17 mouse cellular contexts compared by ENCODE assay signal in the genomic region with DNA sequence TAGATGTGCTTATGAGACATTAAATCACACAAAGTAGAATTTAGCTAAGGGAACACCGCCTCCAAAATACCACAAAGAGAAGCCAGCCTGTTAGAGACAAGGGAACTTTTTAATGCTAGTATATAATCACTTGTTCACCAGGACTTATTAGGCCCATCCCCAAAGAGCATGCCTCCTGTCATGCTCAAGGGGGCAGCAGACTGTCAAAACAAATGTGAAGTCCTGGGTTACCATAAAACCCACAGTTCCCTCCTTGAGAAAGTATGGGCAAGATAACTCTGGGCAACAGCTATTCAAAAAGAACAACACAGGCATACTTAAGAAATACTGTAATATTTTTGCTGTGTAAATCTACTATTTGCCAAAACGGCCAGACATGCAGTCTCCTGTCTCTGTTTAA. TPM values are rescaled to one million over a fixed set of nuclear protein-coding genes. Genes with fewer than 3 reads are reported as not detected.
A peak's percentile ranks its signal among the peaks of the same experiment; 100 is the strongest.
DNase-seq lines count a peak whose midpoint lies in the region; ATAC-seq and TF ChIP-seq lines count a peak whose summit lies in the region.
"Had no signal": no experiment of that assay in that cellular context is flagged by ENCODE, and none has a peak within 500 bp of the region (broad histone marks: within the 10 kb centered on the region; RNA-seq: fewer than 3 reads in every experiment).

No protein-coding gene starts in this region.

- peak; percentile 41 for TF ChIP-seq CTCF in Patski (IDR thresholded peaks at IDR 0.05)

- H3K27ac ChIP-seq in heart, embryonic 10.5 days, result no peak overlapping the region
- no peak overlapping the region for H3K27ac ChIP-seq in liver, embryonic 13.5 days
- no peak overlapping the region for H3K27ac ChIP-seq in midbrain, embryonic 15.5 days
- no peak overlapping the region for H3K27ac ChIP-seq in midbrain, embryonic 13.5 days
- H3K27ac ChIP-seq in hindbrain, embryonic 13.5 days, result no peak overlapping the region
- H3K27ac ChIP-seq: hindbrain, postnatal 0 days; lung, embryonic 15.5 days had no signal

- H3K9ac ChIP-seq in liver, embryonic 13.5 days, result no peak overlapping the region
- no peak overlapping the region for H3K9ac ChIP-seq in midbrain, embryonic 15.5 days
- H3K9ac ChIP-seq in midbrain, embryonic 13.5 days (replicated peaks), result no peak overlapping the region
- no peak overlapping the region for H3K9ac ChIP-seq in hindbrain, embryonic 13.5 days
- H3K9ac ChIP-seq: heart, embryonic 12.5 days; lung, embryonic 15.5 days had no signal

- no peaks in the 10 kb centered on the region for H3K36me3 ChIP-seq in heart, embryonic 10.5 days
- no peaks in the 10 kb centered on the region for H3K36me3 ChIP-seq in liver, embryonic 13.5 days
- no peaks in the 10 kb centered on the region for H3K36me3 ChIP-seq in midbrain, embryonic 15.5 days (replicated peaks)
- no peaks in the 10 kb centered on the region for H3K36me3 ChIP-seq in midbrain, embryonic 13.5 days
- H3K36me3 ChIP-seq in hindbrain, embryonic 13.5 days, result no peaks in the 10 kb centered on the region
- H3K36me3 ChIP-seq: heart, embryonic 12.5 days; lung, embryonic 15.5 days had no signal

- H3K4me1 ChIP-seq in heart, embryonic 10.5 days, result peaks cover 5% of the 10 kb centered on the region; the same call in 1 of the 2 replicates
- H3K4me1 ChIP-seq in liver, embryonic 13.5 days (replicated peaks), result peaks cover 24% of the 10 kb centered on the region
- H3K4me1 ChIP-seq in midbrain, embryonic 15.5 days, result no peaks in the 10 kb centered on the region
- no peaks in the 10 kb centered on the region for H3K4me1 ChIP-seq in midbrain, embryonic 13.5 days (replicated peaks)
- H3K4me1 ChIP-seq in hindbrain, embryonic 13.5 days (replicated peaks), result no peaks in the 10 kb centered on the region
- H3K4me1 ChIP-seq: heart, embryonic 12.5 days; lung, embryonic 15.5 days had no signal

- CTCF ChIA-PET in Patski (lab: Charles Lee), result interaction anchor here (0.7 to 1.4 kb wide), 2 partner anchors 10 to 18 kb away, joined by 3 read pairs; no protein-coding TSS in a partner anchor

- no peaks in the 10 kb centered on the region for H3K27me3 ChIP-seq in heart, embryonic 10.5 days (ENCODE audit: insufficient read depth, poor library complexity, severe bottlenecking)
- peaks cover 25% of the 10 kb centered on the region for H3K27me3 ChIP-seq in Patski
- no peaks in the 10 kb centered on the region for H3K27me3 ChIP-seq in liver, embryonic 13.5 days
- H3K27me3 ChIP-seq in midbrain, embryonic 15.5 days (replicated peaks), result no peaks in the 10 kb centered on the region
- H3K27me3 ChIP-seq in midbrain, embryonic 13.5 days, result no peaks in the 10 kb centered on the region
- H3K27me3 ChIP-seq in hindbrain, embryonic 13.5 days, result no peaks in the 10 kb centered on the region
- H3K27me3 ChIP-seq: heart, embryonic 12.5 days; lung, embryonic 15.5 days had no signal

- H3K4me2 ChIP-seq in liver, embryonic 13.5 days, result no peak overlapping the region
- H3K4me2 ChIP-seq in midbrain, embryonic 15.5 days, result no peak overlapping the region
- no peak overlapping the region for H3K4me2 ChIP-seq in midbrain, embryonic 13.5 days (replicated peaks)
- H3K4me2 ChIP-seq in hindbrain, embryonic 13.5 days, result no peak overlapping the region
- H3K4me2 ChIP-seq: heart, embryonic 12.5 days; lung, embryonic 15.5 days had no signal

- no peaks in the 10 kb centered on the region for H3K9me3 ChIP-seq in heart, embryonic 10.5 days
- no peaks in the 10 kb centered on the region for H3K9me3 ChIP-seq in liver, embryonic 13.5 days (replicated peaks)
- H3K9me3 ChIP-seq in midbrain, embryonic 15.5 days, result no peaks in the 10 kb centered on the region
- no peaks in the 10 kb centered on the region for H3K9me3 ChIP-seq in midbrain, embryonic 13.5 days
- H3K9me3 ChIP-seq in hindbrain, embryonic 13.5 days, result no peaks in the 10 kb centered on the region
- H3K9me3 ChIP-seq: heart, embryonic 12.5 days; lung, embryonic 15.5 days had no signal

- intact Hi-C loops in heart, postnatal 36 days (cut with DNase I), result no loop called here

- in situ Hi-C loops in Patski (cut with MboI; ENCODE audit: low pct_unique_long_range_greater_than_20kb), result no loop called here

- ATAC-seq in Patski, result peak; percentile 26
- ATAC-seq in liver, embryonic 13.5 days (ENCODE audit: low read depth), result peak; percentile 39; the same call in 1 of the 2 replicates
- no peak for ATAC-seq in midbrain, embryonic 15.5 days (replicated peaks)
- ATAC-seq in midbrain, embryonic 13.5 days, result no peak
- ATAC-seq in hindbrain, embryonic 13.5 days (ENCODE audit: low FRiP score), result no peak
- ATAC-seq: hindbrain, postnatal 0 days had no signal

- no peak overlapping the region for H3K4me3 ChIP-seq in heart, embryonic 10.5 days
- no peak overlapping the region for H3K4me3 ChIP-seq in liver, embryonic 13.5 days (replicated peaks)
- H3K4me3 ChIP-seq in midbrain, embryonic 15.5 days, result no peak overlapping the region
- H3K4me3 ChIP-seq in midbrain, embryonic 13.5 days (replicated peaks), result no peak overlapping the region
- no peak overlapping the region for H3K4me3 ChIP-seq in hindbrain, embryonic 13.5 days
- H3K4me3 ChIP-seq: heart, embryonic 12.5 days; lung, embryonic 15.5 days had no signal

- POLR2A ChIA-PET in Patski (lab: Charles Lee), result no interaction called here

- DNase-seq in heart, embryonic 10.5 days (ENCODE audit: low spot score), result peak; percentile 36
- no peak for DNase-seq in heart, postnatal 36 days
- peak; percentile 85 for DNase-seq in 416B (ENCODE audit: low read depth)
- DNase-seq in Patski (ENCODE audit: low read depth, low spot score), result no peak
- no peak for DNase-seq in liver, embryonic 13.5 days
- DNase-seq: adrenal gland, adult 2 months; cerebellum, postnatal 25 days; kidney, postnatal 25 days; spleen, adult 18-20 months had no signal

- WGBS in heart, embryonic 10.5 days, result 77% methylated on average over 2 of the region's 2 CpGs
- WGBS in liver, embryonic 13.5 days (ENCODE audit: insufficient replicate concordance), result 58% methylated on average over 2 of the region's 2 CpGs
- WGBS in midbrain, embryonic 15.5 days, result 72% methylated on average over 2 of the region's 2 CpGs
- WGBS in midbrain, embryonic 13.5 days, result 81% methylated on average over 2 of the region's 2 CpGs
- 81% methylated on average over 2 of the region's 2 CpGs for WGBS in hindbrain, embryonic 13.5 days

RNA-seq across cellular contexts. Expression of a gene that starts 18.3 kb away (rescaled TPM):
- polyA plus RNA-seq in heart, embryonic 10.5 days (2016; fragmentation: Nextera tagmentation; extraction: Ambion mirVana), result 16.9 and 17.7 TPM in 2 replicates
- 10 to 100 TPM; 11.8 to 11.9 TPM for total RNA-seq in heart, postnatal 36 days (2021)
- 14.1 TPM for polyA plus RNA-seq in Patski (2021)
- 9.8 and 13.3 TPM in 2 replicates for polyA plus RNA-seq in liver, embryonic 13.5 days (2015; fragmentation: Nextera tagmentation; extraction: Ambion mirVana)
- polyA plus RNA-seq in midbrain, embryonic 15.5 days (2015; fragmentation: Nextera tagmentation; extraction: Ambion mirVana), result 31.3 and 34.8 TPM in 2 replicates
- polyA plus RNA-seq in midbrain, embryonic 13.5 days (2015; fragmentation: Nextera tagmentation; extraction: Ambion mirVana), result 35.0 and 39.0 TPM in 2 replicates
- 32.9 and 33.3 TPM in 2 replicates for polyA plus RNA-seq in hindbrain, embryonic 13.5 days (2015; fragmentation: Nextera tagmentation; extraction: Ambion mirVana)

RNA-seq across cellular contexts. Expression of a gene that starts 38.0 kb away (rescaled TPM):
- 0.11 TPM in 1 of 2 replicates, not detected in the other for polyA plus RNA-seq in heart, embryonic 10.5 days (2016; fragmentation: Nextera tagmentation; extraction: Ambion mirVana)
- total RNA-seq in heart, postnatal 36 days (2021), result not detected
- polyA plus RNA-seq in Patski (2021), result not detected
- not detected in 2 replicates for polyA plus RNA-seq in liver, embryonic 13.5 days (2015; fragmentation: Nextera tagmentation; extraction: Ambion mirVana)
- 0.33 and 0.56 TPM in 2 replicates for polyA plus RNA-seq in midbrain, embryonic 15.5 days (2015; fragmentation: Nextera tagmentation; extraction: Ambion mirVana)
- polyA plus RNA-seq in midbrain, embryonic 13.5 days (2015; fragmentation: Nextera tagmentation; extraction: Ambion mirVana), result 0.24 and 0.26 TPM in 2 replicates
- 0.70 and 0.96 TPM in 2 replicates for polyA plus RNA-seq in hindbrain, embryonic 13.5 days (2015; fragmentation: Nextera tagmentation; extraction: Ambion mirVana)
- total RNA-seq: adrenal gland, adult 2 months; gastrocnemius, adult 18-20 months had no signal
- polyA plus RNA-seq: adrenal gland, adult 2 months; C2C12; heart, embryonic 12.5 days; lung, embryonic 15.5 days had no signal

Comparison
In these comparisons a context has a peak if more than half of its experiments do, and no peak if none do; other contexts are left out.
1. DNase-seq: peak in heart, embryonic 10.5 days (single experiment) and 416B (single experiment); none in heart, postnatal 36 days (0 of 2), Patski (single experiment) and liver, embryonic 13.5 days (single experiment).
2. ATAC-seq: peak in Patski (single experiment) and liver, embryonic 13.5 days (single experiment); none in midbrain, embryonic 15.5 days (single experiment), midbrain, embryonic 13.5 days (single experiment) and hindbrain, embryonic 13.5 days (single experiment).